Mouse (Mus musculus) liver, embryonic 14.5 days (tissue): ENCODE data around the gene Taar7d. TPM values are rescaled to one million over a fixed set of nuclear protein-coding genes. Genes with fewer than 3 reads are reported as not detected.

Experiments used
- ATAC-seq: fragments of 200-750 bp; cut with Nextera tagmentation; 2 replicates; pipeline ENCODE4 v1.8.0; 2017; ENCODE audit warnings: moderate number of reproducible peaks, mild to moderate bottlenecking, moderate library complexity; ENCODE audit not compliant: insufficient read depth
- DNase-seq, 3 experiments: peaks; one replicate each; pipeline ENCODE4 v3.0.0-alpha.2; 2012 to 2013; ENCODE audit warnings: low read depth in 3 of 3, low spot score in 3 of 3
- H3K27ac ChIP-seq: fragments of 300-500 bp; sonication (generic); 2 replicates; pipeline ENCODE4 v1.5.1; 2014; ENCODE audit warnings: moderate library complexity, mild to moderate bottlenecking, control low read depth, inconsistent platforms
- H3K27me3 ChIP-seq: fragments of 300-500 bp; sonication (generic); 2 replicates; pipeline ENCODE4 v1.6.1; 2014; ENCODE audit warnings: mild to moderate bottlenecking, low read length, moderate library complexity; ENCODE audit not compliant: control insufficient read depth, insufficient read depth
- H3K36me3 ChIP-seq: fragments of 300-500 bp; sonication (generic); replicated peaks from 2 replicates; pipeline ENCODE4 v1.6.1; 2014; ENCODE audit warnings: low read depth; ENCODE audit not compliant: control insufficient read depth, insufficient read depth
- H3K4me1 ChIP-seq, 2 experiments: fragments of 200-500 bp in 1 of 2; fragments of 300-500 bp in 1 of 2; sonication (generic) in 1 of 2; replicated peaks; 2 replicates each; pipeline ENCODE4 v1.6.1; 2012 to 2014; ENCODE audit warnings: antibody characterized with exemption in 1 of 2, inconsistent platforms in 1 of 2, low read length in 1 of 2; ENCODE audit not compliant: control insufficient read depth in 2 of 2, insufficient read depth in 2 of 2
- H3K4me2 ChIP-seq: fragments of 300-500 bp; sonication (generic); 2 replicates; pipeline ENCODE4 v1.6.1; 2014; ENCODE audit warnings: low read depth, mild to moderate bottlenecking, control low read depth, moderate library complexity
- H3K4me3 ChIP-seq, 2 experiments: fragments of 200-500 bp in 1 of 2; fragments of 300-500 bp in 1 of 2; sonication (generic) in 1 of 2; 2 replicates each; pipeline ENCODE4 v1.5.1; 2012 to 2014; ENCODE audit warnings: low read depth in 2 of 2, low read length in 2 of 2, mild to moderate bottlenecking in 2 of 2, control low read depth in 1 of 2, inconsistent platforms in 1 of 2, moderate library complexity in 1 of 2; ENCODE audit not compliant: insufficient read depth in 1 of 2
- H3K9ac ChIP-seq: fragments of 300-500 bp; sonication (generic); replicated peaks from 2 replicates; pipeline ENCODE4 v1.6.1; 2014; ENCODE audit warnings: mild to moderate bottlenecking, control low read depth, moderate library complexity
- H3K9me3 ChIP-seq: fragments of 300-500 bp; sonication (generic); 2 replicates; pipeline ENCODE4 v1.6.1; 2016; ENCODE audit warnings: low read length, mixed read lengths; ENCODE audit not compliant: control insufficient read depth
- CTCF ChIP-seq: IDR thresholded peaks from 2 replicates; pipeline ENCODE4 v1.5.1; 2016; ENCODE audit warnings: antibody characterized with exemption, low read depth, control low read depth
- EP300 ChIP-seq: IDR thresholded peaks from 2 replicates; pipeline ENCODE4 v1.6.1; 2016; ENCODE audit warnings: antibody characterized with exemption, low read depth
- WGBS: fragments of 180-500 bp; shearing (Covaris S2); extraction: QIAGEN DNeasy Blood & Tissue Kit; methylation state at CpG from one replicate; pipeline ENCODE4 v1.1.7; 2014; ENCODE audit not compliant: insufficient replicate concordance; 5-methylcytosine and 5-hydroxymethylcytosine counted together
- polyA plus RNA-seq, 2 experiments: library from polyadenylated mRNA; depleted of rRNA in 1 of 2; stranded (reverse) in 1 of 2; unstranded in 1 of 2; fragments of >200 nt; fragmentation: Nextera tagmentation in 1 of 2; extraction: Ambion mirVana in 1 of 2; gene quantifications; 2 replicates each; pipeline versions ENCODE4 v1.2.1 to v1.2.3; 2012 to 2014

The Taar7d gene
- polyA plus RNA-seq, 2 experiments, result not detected

- H3K9ac ChIP-seq, result no peak within 1 kb of the TSS
- DNase-seq, result no peak
- TF ChIP-seq EP300, result no peak
- TF ChIP-seq CTCF, result no peak
- H3K27ac ChIP-seq, result no peak within 1 kb of the TSS
- 59% methylated on average over 3 of the region's 3 CpGs for WGBS
- H3K4me2 ChIP-seq, result no peak within 1 kb of the TSS
- H3K9me3 ChIP-seq, result no peaks in the 10 kb centered on the region
- no peak for ATAC-seq
- no peaks in the 10 kb centered on the region for H3K27me3 ChIP-seq
- no peaks in the 10 kb centered on the region for H3K36me3 ChIP-seq
- H3K4me3 ChIP-seq, result no peak within 1 kb of the TSS
- H3K4me1 ChIP-seq, result no peaks in the 10 kb centered on the region
These were observed 33.6 kb upstream of the Taar7d start, which contains the start of gene Taar7a for GRCm38 (mm10) chr10:23993381-23993780. TSS of gene Taar7a (minus strand) at chr10:23993481.

- H3K4me1 ChIP-seq, result no peaks in the 10 kb centered on the region
- no peak for DNase-seq
- H3K27ac ChIP-seq, result no peak within 1 kb of the TSS
- no peak within 1 kb of the TSS for H3K4me3 ChIP-seq
- no peak within 1 kb of the TSS for H3K9ac ChIP-seq
- no peak within 1 kb of the TSS for H3K4me2 ChIP-seq
- TF ChIP-seq CTCF (no peak), EP300 (no peak)
- no peaks in the 10 kb centered on the region for H3K36me3 ChIP-seq
- no peaks in the 10 kb centered on the region for H3K9me3 ChIP-seq
- ATAC-seq, result no peak
- 67% methylated on average over 1 of the region's 1 CpGs for WGBS
- H3K27me3 ChIP-seq, result no peaks in the 10 kb centered on the region
These were observed 27.4 kb upstream of the Taar7d start, which contains the start of gene Taar7b for GRCm38 (mm10) chr10:23999639-24000038. TSS of gene Taar7b (plus strand) at chr10:23999939.

- Histone ChIP-seq H3K9ac (no peak overlapping the region), H3K27me3 (no peaks in the 10 kb centered on the region), H3K9me3 (no peaks in the 10 kb centered on the region), H3K4me3 (no peak overlapping the region), H3K4me1 (peaks cover 13 to 22% of the 10 kb centered on the region in 2 experiments), H3K27ac (no peak overlapping the region), H3K36me3 (no peaks in the 10 kb centered on the region), H3K4me2 (no peak overlapping the region)
- no peak for ATAC-seq
- DNase-seq, result no peak
- TF ChIP-seq CTCF, result no peak
- no peak for TF ChIP-seq EP300
- WGBS, result 43% methylated on average over 1 of the region's 1 CpGs
These were observed 20.6 kb upstream of the Taar7d start for GRCm38 (mm10) chr10:24006442-24006841.

- Histone ChIP-seq H3K9me3 (no peaks in the 10 kb centered on the region), H3K27ac (peak overlapping the region; percentile 37; the same call in 1 of the 2 replicates), H3K27me3 (no peaks in the 10 kb centered on the region), H3K4me3 (no peak overlapping the region), H3K4me1 (peaks cover 13 to 22% of the 10 kb centered on the region in 2 experiments), H3K9ac (no peak overlapping the region; the same call in 1 of the 2 replicates), H3K4me2 (peak overlapping the region; percentile 34; the same call in 1 of the 2 replicates), H3K36me3 (no peaks in the 10 kb centered on the region)
- DNase-seq, result peak; percentile 17 to 40 (median 38)
- 21% methylated on average over 2 of the region's 2 CpGs for WGBS
- ATAC-seq, result peak; percentile 86
- TF ChIP-seq EP300, result peak; percentile 73
- no peak for TF ChIP-seq CTCF
These were observed 20.0 kb upstream of the Taar7d start for GRCm38 (mm10) chr10:24007034-24007433.

GRCm38 (mm10) chr10:24008143-24008542, 18.9 kb upstream of the Taar7d start:
- peaks cover 13 to 22% of the 10 kb centered on the region in 2 experiments for H3K4me1 ChIP-seq
- ATAC-seq (peak; percentile 66; the same call in 1 of the 2 replicates), DNase-seq (peak in 1 of 3 experiments; percentile 4)
- H3K4me3 ChIP-seq, result no peak overlapping the region
- no peak overlapping the region for H3K4me2 ChIP-seq
- no peak overlapping the region for H3K9ac ChIP-seq
- peak; percentile 43; the same call in 1 of the 2 replicates for TF ChIP-seq EP300
- TF ChIP-seq CTCF, result no peak
- 29% methylated on average over 1 of the region's 1 CpGs for WGBS
- no peaks in the 10 kb centered on the region for H3K9me3 ChIP-seq
- no peaks in the 10 kb centered on the region for H3K36me3 ChIP-seq
- H3K27ac ChIP-seq, result no peak overlapping the region
- no peaks in the 10 kb centered on the region for H3K27me3 ChIP-seq
